Mouse (Mus musculus) kidney, adult 18-20 months (tissue): ENCODE measurements around the gene Gemin2.

ENCODE experiments used
- DNase-seq: peaks from one replicate; pipeline ENCODE4 v3.0.0; 2021

Gemin2 gene

DNA sequence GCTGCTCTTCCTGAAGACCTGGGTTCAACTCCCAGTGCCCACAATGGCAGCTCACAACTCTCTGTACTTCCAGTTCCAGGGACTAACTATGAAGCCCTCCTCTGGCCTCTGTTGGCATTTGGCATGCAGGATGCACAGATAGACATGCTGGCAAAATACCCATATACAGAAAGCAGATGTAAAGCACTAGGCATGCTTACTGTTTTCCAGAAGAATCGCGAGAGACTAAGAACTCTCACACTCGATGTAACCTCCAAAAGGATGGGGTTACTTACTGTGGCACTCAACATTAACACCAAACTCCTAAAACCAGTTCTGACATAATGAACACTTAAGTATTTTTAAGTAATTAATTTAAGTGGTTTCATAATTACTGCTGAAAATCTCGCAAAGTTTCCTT lies 47.1 kb downstream of the Gemin2 start:
- DNase-seq: no peak

DNA sequence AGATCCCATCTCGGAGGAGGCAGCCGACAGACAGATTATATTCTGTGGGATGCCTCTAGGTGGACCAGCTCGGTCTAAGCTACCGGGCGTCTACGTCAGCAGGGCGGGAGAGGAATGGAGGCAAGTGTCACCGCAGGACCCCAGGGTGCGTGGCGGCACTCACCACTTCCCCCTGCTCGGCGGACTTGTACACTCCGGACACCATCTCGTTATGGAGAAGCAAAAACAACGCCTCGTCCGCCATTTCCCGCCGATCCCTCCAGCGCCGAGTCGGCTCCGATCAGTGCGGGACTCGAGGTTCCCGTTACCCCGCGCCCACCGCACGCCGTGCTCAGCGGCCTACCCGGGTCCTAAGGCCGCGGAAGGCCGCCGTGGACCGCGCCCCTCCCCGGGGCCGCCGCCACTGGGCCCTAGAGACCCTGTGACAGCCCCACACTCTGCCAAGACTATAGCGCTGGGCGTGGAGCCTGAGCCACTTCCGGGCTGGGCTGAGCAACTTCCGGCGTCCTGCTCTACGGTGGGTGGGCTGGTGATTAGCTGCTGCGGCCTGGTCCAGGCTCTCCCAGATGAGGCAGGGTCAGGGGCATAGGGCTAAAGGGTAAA lies 47.9 kb downstream of the Gemin2 start, which contains the start of gene Trappc6b:
Trappc6b (minus strand) TSS at position 480 of the 603 bp plus-strand sequence.
- peak; percentile 79 for DNase-seq

DNA sequence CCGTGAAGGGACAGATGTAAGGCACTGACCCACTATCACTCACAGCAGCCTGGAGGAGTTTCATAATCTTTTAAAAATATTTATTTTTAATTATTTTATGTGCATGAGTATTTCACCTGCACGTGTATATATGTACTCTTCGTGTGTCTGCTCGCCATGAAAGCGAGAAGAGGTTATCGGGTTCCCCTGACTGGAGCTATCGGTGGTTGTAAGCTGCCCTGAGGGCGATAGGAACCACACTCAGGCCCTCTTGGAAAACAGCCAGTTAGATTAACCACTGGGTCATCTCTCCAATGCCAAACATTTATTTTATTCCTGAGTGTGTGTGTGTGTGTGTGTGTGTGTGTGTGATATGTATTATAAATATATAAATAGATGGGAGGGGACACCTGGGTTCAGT lies 51.6 kb downstream of the Gemin2 start:
- DNase-seq: no peak

DNA sequence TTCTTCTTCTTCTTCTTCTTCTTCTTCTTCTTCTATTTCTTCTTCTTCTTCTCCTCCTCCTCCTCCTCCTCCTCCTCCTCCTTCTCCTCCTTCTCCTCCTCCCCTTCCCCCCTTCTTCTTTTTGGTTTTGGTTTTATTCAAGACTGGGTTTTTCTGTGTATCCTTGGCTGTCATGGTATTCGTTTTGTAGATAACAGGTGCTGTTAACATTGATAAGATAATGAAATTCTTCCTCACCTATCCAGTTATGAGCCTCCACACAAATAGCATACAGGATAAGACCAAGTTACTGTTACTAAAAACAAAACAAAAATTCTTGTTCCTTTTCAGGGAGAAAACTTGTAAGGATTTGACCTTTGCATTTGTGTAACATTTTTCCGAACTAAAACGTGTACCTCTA lies 52.6 kb downstream of the Gemin2 start:
- no peak for DNase-seq

DNA sequence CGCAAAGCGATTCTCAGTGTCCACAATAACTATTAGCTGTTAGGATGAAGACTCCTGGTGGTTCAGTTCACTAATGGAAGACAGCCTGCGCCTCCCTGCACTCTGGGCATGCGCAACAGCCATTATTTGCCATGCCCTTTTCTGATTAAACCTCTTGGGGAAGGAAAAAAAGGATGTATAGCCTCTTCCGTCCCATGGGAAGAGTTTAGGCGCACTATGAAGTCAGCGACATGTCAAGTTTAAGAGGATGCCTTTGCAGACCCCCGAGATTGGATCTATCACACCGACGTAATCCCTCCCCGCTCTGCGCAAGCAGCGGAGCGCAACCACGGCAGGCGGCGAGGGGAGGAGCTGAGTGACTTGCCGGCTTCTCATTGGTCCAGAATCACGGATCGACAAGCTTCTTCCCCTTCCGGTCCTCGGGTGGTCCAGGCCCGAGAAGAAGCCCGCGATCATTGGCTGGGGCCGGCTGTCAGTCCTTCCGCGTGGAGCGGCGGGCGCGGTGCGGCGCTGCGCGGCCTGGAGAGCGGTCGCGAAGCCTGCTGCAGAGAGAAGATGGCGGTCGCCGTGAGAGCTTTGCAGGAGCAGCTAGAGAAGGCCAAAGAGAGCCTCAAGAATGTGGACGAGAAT lies 53.4 kb downstream of the Gemin2 start, which contains the start of gene Pnn:
Pnn (plus strand) TSS at position 437 of the 630 bp plus-strand sequence.
- DNase-seq: peak; percentile 95

DNA sequence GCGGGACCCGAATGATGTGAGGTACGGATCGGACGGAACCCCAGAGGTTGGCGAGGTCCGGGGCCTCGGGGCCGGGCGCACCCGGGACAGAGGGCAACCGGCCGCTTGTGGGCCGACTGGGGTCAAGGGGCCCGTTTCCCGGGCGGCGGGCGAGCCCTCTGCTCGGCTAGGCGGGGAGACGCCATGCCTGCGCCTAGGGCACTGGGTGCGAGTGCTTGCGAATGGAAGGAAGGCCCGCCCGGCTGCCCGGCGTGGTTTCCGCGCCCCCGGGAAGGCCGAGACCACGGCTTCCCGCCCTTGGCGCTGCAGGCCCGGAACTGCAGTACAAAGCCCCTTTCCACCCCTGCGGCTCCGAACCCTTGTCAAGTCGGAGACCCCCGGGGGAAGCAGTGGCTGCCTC lies 53.9 kb downstream of the Gemin2 start:
- DNase-seq: no peak

DNA sequence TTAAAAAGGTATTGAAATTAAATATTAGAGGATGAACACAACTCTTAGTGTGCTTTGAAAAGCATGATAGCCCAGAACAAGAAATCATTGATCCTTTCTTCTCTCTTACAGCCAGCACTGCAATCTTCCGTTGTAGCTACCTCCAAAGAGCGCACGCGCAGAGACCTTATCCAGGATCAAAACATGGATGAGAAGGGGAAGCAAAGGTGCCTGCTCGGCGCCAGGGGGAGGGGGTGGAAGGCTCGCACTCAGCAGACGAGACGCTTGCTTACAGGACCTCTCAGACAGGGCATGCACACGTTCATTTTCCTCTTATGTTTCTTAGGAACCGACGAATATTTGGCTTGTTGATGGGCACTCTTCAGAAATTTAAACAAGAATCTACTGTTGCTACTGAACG lies 55.6 kb downstream of the Gemin2 start:
- no peak for DNase-seq

DNA sequence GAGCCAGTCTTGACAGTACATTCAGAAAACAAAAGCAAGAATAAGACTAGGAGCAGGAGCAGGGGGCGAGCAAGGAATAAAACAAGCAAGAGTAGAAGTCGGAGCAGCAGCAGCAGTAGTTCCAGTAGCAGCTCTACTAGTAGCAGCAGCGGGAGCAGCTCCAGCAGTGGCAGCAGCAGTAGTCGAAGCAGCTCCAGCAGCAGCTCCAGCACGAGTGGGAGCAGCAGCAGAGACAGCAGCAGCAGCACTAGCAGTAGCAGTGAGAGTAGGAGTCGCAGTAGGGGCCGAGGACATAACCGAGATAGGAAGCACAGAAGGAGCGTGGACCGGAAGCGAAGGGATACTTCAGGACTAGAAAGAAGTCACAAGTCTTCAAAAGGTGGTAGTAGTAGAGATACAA lies 59.1 kb downstream of the Gemin2 start:
- no peak for DNase-seq

DNA sequence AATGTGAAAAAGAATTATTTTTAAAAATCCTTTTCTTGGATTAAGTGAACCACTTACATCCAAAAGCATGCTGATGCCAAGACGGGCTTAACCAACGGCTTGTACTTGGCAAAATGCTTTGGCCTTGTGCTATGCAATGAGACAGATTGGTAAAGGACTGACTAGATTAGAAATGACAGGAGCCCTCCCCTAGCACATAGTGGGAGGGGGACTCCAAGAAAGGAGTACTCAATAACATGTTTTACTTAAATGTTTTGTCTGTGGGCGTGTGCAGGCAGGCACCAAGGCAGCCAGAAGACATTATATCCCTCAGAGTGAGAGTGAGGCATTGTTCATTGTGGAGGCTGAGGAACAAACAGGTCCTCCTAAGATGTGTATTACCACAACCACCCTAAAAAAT lies 60.9 kb downstream of the Gemin2 start:
- no peak for DNase-seq

DNA sequence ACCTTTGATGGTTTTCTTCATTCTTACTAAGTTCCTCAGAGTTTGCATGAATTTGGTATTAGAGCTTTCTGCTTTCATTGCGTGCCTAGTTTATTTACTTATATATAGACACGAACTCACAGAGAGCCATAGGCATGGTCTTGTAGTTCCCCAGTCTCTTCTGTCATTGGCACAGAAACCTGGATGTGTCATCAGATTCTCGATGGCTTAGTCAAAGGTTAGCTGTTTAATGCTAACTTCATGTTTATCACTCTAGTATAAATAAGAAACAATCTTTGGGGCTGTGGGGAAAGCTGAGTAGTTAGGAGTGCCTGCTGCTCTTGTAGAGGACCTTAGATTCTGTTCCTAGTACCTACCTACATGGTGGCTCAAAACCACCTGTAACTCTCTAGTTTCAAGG lies 63.8 kb downstream of the Gemin2 start:
- no peak for DNase-seq

DNA sequence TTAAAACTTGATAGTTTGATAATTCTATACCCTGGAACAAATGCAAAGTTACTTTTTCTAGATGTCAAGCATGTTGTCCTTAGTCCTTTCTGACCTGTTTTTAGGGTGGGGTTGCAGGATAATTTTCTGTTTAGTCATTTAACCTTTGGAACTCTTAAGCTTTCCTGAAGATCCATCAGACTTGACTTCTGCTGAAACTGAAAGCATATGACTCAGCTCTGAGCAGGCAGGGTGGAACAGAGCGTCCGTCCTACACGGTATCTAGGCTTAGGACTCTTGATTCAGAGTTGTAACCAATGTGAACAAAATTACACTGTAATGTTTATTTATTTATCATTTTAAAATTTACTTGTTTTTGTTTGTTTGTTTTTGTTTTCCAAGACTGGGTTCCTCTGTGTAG lies 64.7 kb downstream of the Gemin2 start:
- DNase-seq: no peak
